Mouse (Mus musculus) testis, adult 2 months (tissue): ENCODE results near the gene E030018B13Rik. TPM values are rescaled to one million over a fixed set of nuclear protein-coding genes. Genes with fewer than 3 reads are reported as not detected.

Experiments used
- H3K27ac ChIP-seq: fragments of 200-500 bp; 2 replicates; pipeline ENCODE4 v1.5.1; 2012; ENCODE audit warnings: low read depth, low read length; ENCODE audit not compliant: control insufficient read depth, insufficient read depth
- H3K27me3 ChIP-seq: fragments of 200-500 bp; 2 replicates; pipeline ENCODE4 v1.6.1; 2012; ENCODE audit warnings: mild to moderate bottlenecking, low read length, moderate library complexity; ENCODE audit not compliant: control insufficient read depth, insufficient read depth
- H3K36me3 ChIP-seq: fragments of 200-500 bp; 2 replicates; pipeline ENCODE4 v1.6.1; 2012; ENCODE audit warnings: mild to moderate bottlenecking, low read length; ENCODE audit not compliant: control insufficient read depth, insufficient read depth
- H3K4me1 ChIP-seq: fragments of 200-500 bp; 2 replicates; pipeline ENCODE4 v1.6.1; 2012; ENCODE audit warnings: low read length; ENCODE audit not compliant: control insufficient read depth, insufficient read depth
- H3K4me3 ChIP-seq: fragments of 200-500 bp; 2 replicates; pipeline ENCODE4 v1.5.1; 2012; ENCODE audit warnings: low read depth, mild to moderate bottlenecking, low read length, moderate library complexity, mixed read lengths; ENCODE audit not compliant: control insufficient read depth
- CTCF ChIP-seq: fragments of 200-500 bp; IDR thresholded peaks from 2 replicates; pipeline ENCODE4 v1.5.1; 2012; ENCODE audit warnings: low read depth, mild to moderate bottlenecking, inconsistent platforms, low read length, moderate library complexity; ENCODE audit not compliant: control insufficient read depth, insufficient read depth, insufficient replicate concordance
- POLR2A ChIP-seq: fragments of 200-500 bp; IDR thresholded peaks from 2 replicates; pipeline ENCODE4 v1.6.1; 2012; ENCODE audit warnings: low read depth, mild to moderate bottlenecking, inconsistent platforms, low read length, moderate library complexity; ENCODE audit not compliant: control insufficient read depth
- polyA plus RNA-seq: library from polyadenylated mRNA; depleted of rRNA; stranded (reverse); fragments of >200 nt; gene quantifications from 2 replicates; pipeline ENCODE4 v1.2.3, GENCODE M21; 2012

The E030018B13Rik gene
- polyA plus RNA-seq, 1 experiment: not detected

- Histone ChIP-seq H3K27me3 (no peaks in the 10 kb centered on the region), H3K4me1 (peaks cover 24% of the 10 kb centered on the region), H3K36me3 (no peaks in the 10 kb centered on the region), H3K4me3 (peak overlapping the region; percentile 88), H3K27ac (peak overlapping the region; percentile 88)
- no peak for TF ChIP-seq CTCF
- TF ChIP-seq POLR2A: no peak
These were observed 20.3 kb downstream of the E030018B13Rik start for GRCm38 (mm10) chr7:63936986-63937235.

GRCm38 (mm10) chr7:63937236-63938065, 20.8 kb downstream of the E030018B13Rik start:
- no peaks in the 10 kb centered on the region for H3K27me3 ChIP-seq
- no peaks in the 10 kb centered on the region for H3K36me3 ChIP-seq
- H3K27ac ChIP-seq: peak overlapping the region; percentile 88
- H3K4me3 ChIP-seq: peak overlapping the region; percentile 88
- TF ChIP-seq CTCF (no peak), POLR2A (peak; percentile 43; the same call in 1 of the 2 replicates)
- H3K4me1 ChIP-seq: peaks cover 24% of the 10 kb centered on the region

- TF ChIP-seq CTCF (no peak), POLR2A (no peak; the same call in 1 of the 2 replicates)
These were observed 21.6 kb downstream of the E030018B13Rik start for GRCm38 (mm10) chr7:63938066-63938913.

GRCm38 (mm10) chr7:63938914-63939396, 22.3 kb downstream of the E030018B13Rik start, which contains the start of gene Klf13:
Klf13 (minus strand) TSS chr7:63938915.
- peak within 1 kb of the TSS; percentile 92 for H3K4me3 ChIP-seq
- H3K36me3 ChIP-seq: no peaks in the 10 kb centered on the region
- H3K27ac ChIP-seq: peak within 1 kb of the TSS; percentile 82
- H3K4me1 ChIP-seq: peaks cover 24% of the 10 kb centered on the region
- no peak for TF ChIP-seq CTCF
- TF ChIP-seq POLR2A: peak; percentile 76
- H3K27me3 ChIP-seq: no peaks in the 10 kb centered on the region

More at GRCm38 (mm10) chr7:63938066-63938913, 21.6 kb downstream of the E030018B13Rik start:
- H3K27ac ChIP-seq: peak overlapping the region; percentile 82
- peaks cover 24% of the 10 kb centered on the region for H3K4me1 ChIP-seq
- H3K27me3 ChIP-seq: no peaks in the 10 kb centered on the region
- H3K4me3 ChIP-seq: peak overlapping the region; percentile 88
- H3K36me3 ChIP-seq: no peaks in the 10 kb centered on the region

GRCm38 (mm10) chr7:63939397-63939951, 22.8 kb downstream of the E030018B13Rik start:
- no peaks in the 10 kb centered on the region for H3K36me3 ChIP-seq
- peak overlapping the region; percentile 82 for H3K27ac ChIP-seq
- H3K4me1 ChIP-seq: peaks cover 24% of the 10 kb centered on the region
- TF ChIP-seq CTCF (0 out of 2 replicates have a peak, but pooled peaks have one; percentile 17), POLR2A (no peak)
- peak overlapping the region; percentile 92 for H3K4me3 ChIP-seq
- H3K27me3 ChIP-seq: no peaks in the 10 kb centered on the region

GRCm38 (mm10) chr7:63940321-63940720, 23.7 kb downstream of the E030018B13Rik start:
- no peak overlapping the region for H3K4me3 ChIP-seq
- H3K27ac ChIP-seq: no peak overlapping the region
- H3K27me3 ChIP-seq: no peaks in the 10 kb centered on the region
- TF ChIP-seq CTCF (no peak), POLR2A (no peak)
- H3K4me1 ChIP-seq: peaks cover 23% of the 10 kb centered on the region
- H3K36me3 ChIP-seq: no peaks in the 10 kb centered on the region

GRCm38 (mm10) chr7:63941050-63941449, 24.4 kb downstream of the E030018B13Rik start:
- no peak for TF ChIP-seq POLR2A
- TF ChIP-seq CTCF: no peak
- Histone ChIP-seq H3K27me3 (no peaks in the 10 kb centered on the region), H3K4me1 (peaks cover 20% of the 10 kb centered on the region), H3K27ac (no peak overlapping the region), H3K36me3 (no peaks in the 10 kb centered on the region), H3K4me3 (no peak overlapping the region)
